Mouse (Mus musculus) cerebellum, adult 11 months (tissue): ENCODE data around the gene Adarb2.

Experiments
- DNase-seq: peaks from one replicate; pipeline ENCODE4 v3.0.0; 2022

The Adarb2 gene

DNA sequence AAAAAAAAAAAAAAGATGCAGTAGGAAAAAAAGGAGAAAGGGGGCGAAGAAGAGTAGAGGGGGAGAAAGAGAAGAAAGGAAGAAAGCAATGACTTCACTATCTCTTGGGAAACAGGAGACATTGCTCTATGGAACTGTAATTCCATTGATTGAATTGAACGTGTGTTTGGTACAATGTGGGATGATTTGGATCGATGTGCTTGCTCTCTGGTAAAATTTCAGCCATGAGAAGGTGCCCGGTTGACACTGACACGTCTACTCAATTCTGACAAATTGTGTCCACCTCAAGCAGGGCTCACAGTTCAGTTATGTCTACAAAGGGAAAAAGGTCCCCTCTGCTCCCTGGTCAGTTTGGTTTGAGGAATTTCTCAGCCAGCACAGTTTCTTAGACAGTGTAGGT, 495.8 kb downstream of the Adarb2 start:
- DNase-seq: no peak

- DNase-seq: no peak
These were observed 497.2 kb downstream of the Adarb2 start for GRCm38 (mm10) chr13:8699831-8700230.

GRCm38 (mm10) chr13:8700981-8701380, 498.3 kb downstream of the Adarb2 start:
- no peak for DNase-seq

- no peak for DNase-seq
These were observed 502.6 kb downstream of the Adarb2 start for GRCm38 (mm10) chr13:8705296-8705695.

DNA sequence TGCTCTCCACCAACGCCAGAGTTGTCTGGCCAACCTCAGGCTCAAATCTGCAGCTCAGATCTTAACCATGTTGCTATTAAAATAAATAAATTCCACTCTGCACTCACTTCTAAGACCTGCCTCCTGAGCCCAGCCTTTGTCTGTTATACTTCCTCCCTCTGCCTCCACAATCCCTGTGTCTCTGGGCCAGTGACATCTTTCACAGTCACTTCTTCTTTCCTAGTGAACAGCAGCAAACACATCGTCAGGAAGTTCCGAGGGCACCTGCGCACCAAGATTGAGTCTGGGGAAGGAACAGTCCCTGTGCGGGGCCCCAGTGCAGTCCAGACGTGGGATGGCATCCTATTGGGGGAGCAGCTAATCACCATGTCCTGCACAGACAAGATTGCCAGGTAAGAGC, 510.7 kb downstream of the Adarb2 start:
- DNase-seq: no peak

- no peak for DNase-seq
These were observed 527.4 kb downstream of the Adarb2 start for GRCm38 (mm10) chr13:8729972-8730645.

DNA sequence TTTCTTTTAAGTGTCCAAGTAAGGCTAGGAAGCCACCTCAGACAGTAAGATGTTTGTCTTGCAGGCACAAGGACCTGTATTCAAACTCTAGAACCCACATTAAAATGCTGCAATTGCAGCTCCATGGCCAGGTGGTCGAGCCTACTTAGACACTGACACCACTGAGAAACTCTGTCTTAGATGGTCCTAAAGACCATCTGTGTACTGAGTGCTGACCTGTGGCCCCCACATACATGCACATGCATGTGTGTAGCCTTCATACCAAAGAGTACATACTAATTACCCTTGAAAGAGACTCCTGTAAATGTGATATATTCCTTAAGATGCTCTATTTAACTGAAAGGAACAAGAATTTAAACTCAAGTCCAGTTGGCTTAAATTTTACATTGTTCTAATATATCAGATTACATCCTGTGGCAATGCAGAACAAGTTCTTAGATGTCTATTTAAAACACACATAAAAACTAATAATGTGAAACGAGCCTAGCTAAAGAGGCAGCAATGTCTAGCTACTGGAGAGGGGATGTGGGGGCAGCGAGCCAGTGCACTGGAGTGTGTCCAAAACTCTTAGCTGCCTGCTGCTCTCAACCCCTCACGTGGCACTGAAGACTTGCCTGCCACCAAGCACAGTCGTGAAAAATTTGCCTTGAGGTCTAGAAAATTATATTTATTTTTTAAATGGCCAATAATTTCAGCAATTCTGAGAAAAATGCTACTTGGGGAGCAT, 534.6 kb downstream of the Adarb2 start:
- no peak for DNase-seq

- DNase-seq: no peak
These were observed 540.1 kb downstream of the Adarb2 start for GRCm38 (mm10) chr13:8742792-8743191.

- peak; percentile 15 for DNase-seq
These were observed 541.9 kb downstream of the Adarb2 start for GRCm38 (mm10) chr13:8744565-8744964.

GRCm38 (mm10) chr13:8745596-8745995, 542.9 kb downstream of the Adarb2 start:
- no peak for DNase-seq

DNA sequence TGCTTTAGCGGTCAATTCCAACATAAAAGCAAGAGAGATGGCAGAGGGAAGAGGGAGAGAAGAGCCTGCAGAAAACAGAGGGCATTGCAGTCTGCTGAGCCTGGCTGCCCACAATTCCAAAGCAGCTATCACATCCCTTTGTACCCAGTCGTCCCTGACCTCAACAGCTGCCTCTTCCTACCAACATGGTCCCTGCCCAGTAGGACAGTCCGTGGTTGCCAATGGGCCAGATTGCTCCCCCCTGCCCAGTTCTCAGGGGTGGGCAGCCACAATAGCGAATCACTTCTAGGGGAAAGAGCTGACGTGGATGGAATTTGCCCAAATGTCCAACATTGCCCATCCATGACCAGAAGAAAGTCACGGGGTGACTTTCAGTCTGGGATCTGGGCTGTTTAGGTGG, 546.8 kb downstream of the Adarb2 start:
- DNase-seq: no peak

DNA sequence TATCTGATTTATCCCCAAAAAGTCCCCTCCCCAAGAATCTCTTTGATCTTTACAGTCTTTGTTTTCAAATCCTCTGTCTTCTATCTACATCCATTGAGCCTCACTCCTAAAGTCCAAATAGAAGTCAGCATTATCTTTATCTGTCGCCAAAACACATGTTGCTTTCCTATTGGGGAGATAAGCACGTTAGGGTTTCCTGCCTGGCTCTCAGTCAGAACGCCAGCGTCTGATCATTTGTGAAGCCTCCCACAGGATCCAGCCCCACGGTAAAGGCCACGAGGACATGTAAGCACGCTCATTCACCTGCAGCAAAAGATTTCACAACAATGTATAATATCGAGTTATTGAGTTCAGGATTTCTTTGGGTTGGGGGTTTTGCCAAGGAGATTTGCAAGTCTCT, 558.3 kb downstream of the Adarb2 start:
- DNase-seq: no peak

DNA sequence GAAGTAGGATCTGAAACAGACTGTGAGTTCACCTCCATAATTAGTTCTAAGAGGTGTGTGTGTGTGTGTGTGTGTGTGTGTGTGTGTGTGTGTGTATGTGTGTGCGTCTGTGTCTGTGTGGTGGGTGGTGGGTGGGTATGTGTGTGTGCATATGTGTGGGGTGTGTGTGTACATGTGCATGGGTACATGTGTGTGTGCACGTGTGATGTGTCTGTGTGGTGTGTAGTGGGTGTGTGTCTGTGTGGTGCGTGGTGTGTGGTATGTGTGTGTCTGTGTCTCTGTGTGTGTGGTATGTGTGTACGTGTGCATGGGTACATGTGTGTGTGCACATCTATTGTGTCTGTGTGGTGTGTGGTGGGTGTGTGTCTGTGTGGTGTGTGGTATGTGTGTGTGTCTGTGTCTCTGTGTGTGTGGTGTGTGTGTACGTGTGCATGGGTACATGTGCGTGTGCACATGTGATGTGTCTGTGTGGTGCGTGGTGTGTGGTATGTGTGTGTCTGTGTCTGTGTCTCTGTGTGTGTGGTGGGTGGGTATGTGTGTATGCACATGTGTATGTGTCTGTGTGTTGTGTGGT, 567.1 kb downstream of the Adarb2 start:
- no peak for DNase-seq

- no peak for DNase-seq
These were observed 568.0 kb downstream of the Adarb2 start for GRCm38 (mm10) chr13:8770616-8771015.

GRCm38 (mm10) chr13:8780441-8780840, 577.8 kb downstream of the Adarb2 start:
- DNase-seq: peak; percentile 17

DNA sequence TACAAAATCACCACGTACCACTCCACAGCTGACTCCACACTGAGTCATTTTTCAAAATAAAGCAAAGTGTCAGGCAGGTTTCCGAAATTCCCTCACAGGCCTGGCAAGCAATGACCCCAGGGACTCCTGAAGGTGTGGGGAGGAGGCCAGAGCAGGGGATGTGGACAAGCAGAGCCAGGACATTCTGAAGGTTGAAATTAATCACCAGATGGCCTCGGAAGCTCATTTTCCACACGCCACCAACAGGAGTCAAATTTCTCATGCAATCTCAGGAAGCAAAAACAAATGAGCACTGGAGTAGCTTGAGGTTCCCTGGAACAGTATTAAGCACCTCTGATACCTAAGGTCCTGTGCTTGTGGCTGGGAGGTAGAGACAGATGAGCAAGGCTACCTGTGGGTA, 580.0 kb downstream of the Adarb2 start:
- DNase-seq: peak; percentile 39

DNA sequence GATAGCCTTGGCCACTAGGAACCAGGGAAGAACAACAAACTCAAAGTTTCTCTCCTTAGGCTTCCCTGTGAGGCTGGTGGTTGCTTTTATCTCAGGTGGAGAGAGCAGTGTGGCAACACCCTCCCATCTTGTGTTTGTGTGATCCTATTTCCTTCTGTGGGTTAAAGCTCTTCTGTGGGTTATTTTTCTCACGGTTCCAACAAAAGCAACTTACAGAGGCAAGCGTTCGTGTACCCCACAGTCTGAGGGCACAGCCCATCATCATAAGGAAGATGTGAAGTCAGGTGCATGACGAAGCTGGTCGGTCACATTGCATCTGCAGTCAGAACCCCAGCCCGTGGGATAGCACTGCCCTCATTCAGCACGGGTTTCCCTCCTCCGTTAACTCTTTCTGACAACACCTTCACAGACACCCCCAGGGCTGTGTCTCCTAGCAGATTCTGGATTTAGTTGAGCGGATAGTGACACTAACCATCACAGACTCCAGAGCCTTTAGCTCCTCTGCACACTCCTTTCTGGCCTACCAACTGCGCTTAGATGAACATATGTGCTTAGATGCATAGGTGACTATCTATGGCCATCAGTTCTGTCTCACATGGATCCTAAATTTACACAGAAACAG, 581.1 kb downstream of the Adarb2 start:
- no peak for DNase-seq

DNA sequence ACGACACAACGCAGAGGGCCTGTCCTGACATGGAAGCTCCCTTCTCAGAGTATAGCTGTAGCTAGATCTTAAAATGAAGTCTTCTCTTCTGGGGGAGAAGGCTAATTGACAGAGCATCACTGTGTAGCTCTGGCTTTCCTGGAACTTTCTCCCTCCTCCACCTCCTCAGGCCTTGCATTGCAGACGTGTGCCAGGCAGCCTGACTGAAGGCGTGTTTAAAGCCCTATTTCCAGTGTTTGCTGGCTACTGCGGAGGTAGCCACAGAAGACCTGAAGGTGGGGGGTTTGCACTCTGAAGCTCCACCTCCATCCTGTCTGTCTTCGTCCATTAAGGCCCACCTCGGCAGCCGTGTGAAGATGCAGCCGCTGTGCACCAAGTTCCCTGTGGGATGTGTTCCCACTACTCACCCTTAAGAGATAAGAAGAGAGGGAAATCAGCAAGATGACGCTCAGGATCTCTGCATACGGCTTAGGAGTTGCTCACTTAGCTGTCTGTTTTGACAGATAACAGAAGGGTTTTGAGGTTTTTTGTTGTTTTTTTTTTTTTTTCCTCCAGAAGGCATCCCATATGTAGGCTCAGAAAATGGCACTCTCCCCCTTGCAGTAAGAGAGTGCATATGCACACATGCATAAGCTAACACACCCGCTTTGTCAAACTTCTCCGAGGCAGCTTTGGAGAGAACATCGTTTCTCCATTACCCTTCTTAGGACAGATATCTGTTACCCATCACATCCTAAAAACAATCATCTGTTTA, 581.8 kb downstream of the Adarb2 start:
- DNase-seq: no peak

DNA sequence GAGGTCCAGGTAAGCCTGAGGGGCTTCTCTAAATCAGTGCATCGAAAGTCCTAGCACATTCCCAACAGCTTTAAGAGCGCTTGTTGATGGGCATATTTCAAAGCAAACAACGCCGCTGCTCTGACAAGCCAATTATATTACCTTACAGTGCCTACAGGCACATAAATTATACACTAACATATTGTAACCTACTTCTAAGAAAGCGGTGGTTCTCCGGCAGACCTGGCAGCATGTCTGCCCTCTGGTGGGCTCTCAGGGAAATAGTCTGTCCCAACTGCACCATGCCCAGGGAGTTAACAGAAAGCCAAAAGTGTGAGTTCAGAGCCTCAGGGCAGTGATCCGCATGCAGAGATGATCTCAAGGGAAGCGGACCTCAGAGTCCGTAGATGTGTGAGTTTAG, 582.5 kb downstream of the Adarb2 start:
- peak; percentile 38 for DNase-seq

- no peak for DNase-seq
These were observed 590.6 kb downstream of the Adarb2 start for GRCm38 (mm10) chr13:8793217-8793616.

DNA sequence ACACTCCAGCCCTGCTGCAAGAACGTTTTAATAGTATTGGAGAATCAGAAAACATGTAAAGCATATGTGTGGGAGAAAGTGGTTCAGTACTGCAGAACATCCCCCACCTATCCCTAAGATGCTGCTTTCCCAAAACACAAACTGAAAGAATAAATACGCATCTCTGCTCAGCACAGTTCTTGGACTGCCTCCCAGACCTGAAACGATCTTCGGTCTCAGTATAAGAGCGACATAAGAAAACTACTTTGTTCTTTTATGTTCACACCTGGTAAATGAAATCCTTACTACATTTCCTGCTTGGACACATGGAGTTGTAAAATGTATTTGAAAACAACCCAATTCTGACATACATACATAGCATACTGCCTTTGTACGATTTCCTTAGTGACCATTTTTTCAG, 597.9 kb downstream of the Adarb2 start:
- no peak for DNase-seq

- DNase-seq: no peak
These were observed 603.3 kb downstream of the Adarb2 start for GRCm38 (mm10) chr13:8805931-8806330.
